Mouse (Mus musculus): ENCODE data around the gene Itga9. TPM values are rescaled to one million over a fixed set of nuclear protein-coding genes. Genes with fewer than 3 reads are reported as not detected.

The Itga9 gene
- total RNA-seq, 2 experiments from 2014 or later = 2.9 to 5.4 TPM

DNA sequence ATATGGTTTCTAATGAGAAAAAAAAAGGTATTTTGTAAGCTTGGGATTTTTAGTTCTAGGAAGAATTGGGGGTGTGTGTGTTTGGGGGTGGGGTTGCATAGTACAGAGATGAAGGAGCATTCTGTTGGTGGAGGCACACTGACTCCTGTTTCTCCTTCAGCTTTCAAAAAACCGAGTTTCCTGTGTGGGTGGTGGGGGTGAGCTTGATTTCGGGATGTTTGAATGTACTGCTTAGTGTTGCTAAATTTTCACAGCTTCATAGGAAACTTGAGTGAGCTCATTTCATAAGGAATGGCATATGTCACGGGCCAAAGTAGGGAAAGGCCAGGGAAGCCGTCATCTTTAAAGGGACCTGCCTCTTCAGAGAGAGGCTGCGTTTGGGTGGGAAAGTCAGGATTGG is 122.5 kb downstream of the Itga9 start:
- DNase-seq = no peak

DNA sequence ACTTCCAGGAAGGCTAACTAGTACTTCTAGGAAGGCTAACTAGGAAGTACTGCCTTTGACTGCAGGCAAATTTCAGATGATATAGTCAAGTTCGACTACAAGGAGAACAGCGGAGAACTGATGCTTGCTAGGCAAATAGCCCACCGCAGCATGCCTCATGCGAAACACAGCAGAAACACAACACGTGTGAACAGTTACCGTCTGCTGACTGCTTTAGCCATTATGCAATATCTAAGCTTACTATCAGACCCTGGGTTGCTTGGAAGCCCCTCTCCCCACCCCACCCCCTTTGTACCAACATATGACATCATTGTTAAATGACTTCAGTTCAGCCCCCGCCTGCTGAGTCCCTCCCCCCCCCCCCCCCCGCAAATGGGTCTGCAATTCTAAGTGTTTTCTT is 123.7 kb downstream of the Itga9 start:
- DNase-seq = no peak

GRCm38 (mm10) chr9:118730871-118731390 is 124.4 kb downstream of the Itga9 start:
- no peak for DNase-seq

- DNase-seq = no peak
These were observed 125.2 kb downstream of the Itga9 start for GRCm38 (mm10) chr9:118731650-118732049.

DNA sequence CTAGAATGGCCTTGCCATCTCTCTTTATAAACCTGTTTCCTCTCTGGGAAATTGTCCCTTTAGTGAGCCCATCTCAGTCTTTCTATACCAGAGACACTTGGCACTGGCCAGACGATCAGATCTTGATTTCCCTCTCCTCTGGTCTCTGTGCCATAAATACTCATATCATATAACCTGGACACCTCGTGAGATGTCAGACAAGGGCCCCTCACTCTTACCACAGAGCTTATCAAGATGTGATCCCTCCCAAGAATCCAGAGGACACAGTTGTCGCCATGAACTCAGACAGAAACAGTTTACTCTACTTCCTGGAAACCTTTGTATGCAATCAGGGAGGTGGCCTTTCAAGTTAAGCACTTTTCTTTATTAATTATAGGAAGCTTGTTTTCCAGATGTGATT is 127.1 kb downstream of the Itga9 start:
- no peak for DNase-seq

DNA sequence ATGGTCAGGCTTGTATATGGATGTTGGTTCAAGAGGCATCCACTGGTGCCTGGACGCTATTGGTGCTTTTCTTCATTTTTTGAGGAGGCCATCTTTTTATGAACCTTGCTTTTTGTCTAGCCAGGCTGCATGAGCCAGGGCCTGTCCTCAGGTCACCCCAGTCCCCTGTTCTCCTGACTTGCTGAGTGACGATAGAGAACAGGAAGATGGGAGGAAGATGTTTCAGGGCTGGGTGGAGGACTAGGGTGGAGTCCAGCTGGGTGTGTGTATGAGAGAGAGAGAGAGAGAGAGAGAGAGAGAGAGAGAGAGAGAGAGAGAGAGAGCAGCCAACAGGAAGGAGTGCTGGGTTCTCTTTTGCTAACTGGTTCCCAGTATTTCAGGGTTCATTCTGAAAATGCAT is 130.6 kb downstream of the Itga9 start:
- no peak for DNase-seq

DNA sequence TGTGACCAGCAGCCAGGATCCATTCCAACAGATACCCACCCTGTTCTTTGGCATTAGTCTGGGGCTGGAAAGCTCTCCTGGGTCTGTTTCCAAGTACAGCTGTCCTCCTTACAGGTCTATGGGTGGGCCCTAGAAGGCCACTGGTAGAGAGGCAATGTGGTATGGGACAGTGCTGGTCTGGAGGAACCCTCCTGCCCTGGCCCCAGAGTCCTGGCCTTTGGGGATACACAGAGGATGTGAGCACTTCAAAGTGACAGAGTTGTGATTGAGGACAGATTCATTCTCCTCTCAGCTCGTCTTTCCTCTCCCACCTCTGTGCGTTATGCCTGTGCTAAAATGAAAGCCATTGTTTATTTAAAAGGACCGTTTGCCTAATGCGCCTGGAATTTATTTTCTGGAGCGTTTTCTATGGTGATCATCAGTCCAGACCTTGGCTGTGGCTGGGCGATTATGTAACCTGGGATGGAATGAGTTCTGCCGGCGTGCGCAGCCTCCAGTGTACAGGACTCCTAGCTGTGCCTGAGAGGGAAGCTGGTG is 131.2 kb downstream of the Itga9 start:
- DNase-seq = peak in 1 of 2 experiments; percentile 6

DNA sequence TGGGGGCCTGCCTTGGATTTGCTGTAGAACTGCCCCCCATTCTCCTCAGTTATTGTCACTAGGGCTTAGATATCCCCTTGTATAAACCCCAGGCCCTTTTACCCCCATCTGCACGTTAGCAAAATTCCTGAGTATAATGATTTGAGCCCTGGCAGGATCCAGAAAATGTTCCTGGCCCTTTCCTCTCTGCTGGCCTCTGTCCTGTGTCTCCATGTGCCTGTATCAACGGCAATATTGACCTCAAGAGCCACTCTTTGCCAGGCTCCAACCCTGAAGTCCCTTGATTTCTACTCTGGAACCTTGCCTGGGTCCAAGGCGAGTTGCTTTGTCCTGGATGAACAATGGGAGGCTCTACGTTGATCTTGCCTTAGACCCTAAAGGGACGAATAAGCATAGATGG is 131.8 kb downstream of the Itga9 start:
- DNase-seq = no peak

DNA sequence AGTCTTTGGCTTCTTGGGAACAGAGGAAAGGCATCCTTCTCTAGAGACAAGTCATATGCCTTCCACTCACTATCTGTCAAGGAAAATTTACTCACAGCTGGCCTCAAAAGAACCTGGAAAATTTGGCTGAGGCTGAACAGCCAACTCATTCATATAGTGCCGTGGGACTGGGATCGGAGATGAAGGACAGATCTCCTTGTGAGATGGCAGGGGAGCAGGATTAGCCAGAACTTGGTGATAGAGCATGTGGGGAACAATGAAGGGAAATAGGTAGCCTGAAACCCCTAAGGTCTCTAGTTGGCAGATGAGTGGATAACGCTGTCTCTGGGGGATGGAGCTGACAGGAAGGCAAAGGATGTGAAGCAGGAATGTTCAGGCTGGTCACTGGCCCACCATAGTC is 132.6 kb downstream of the Itga9 start:
- DNase-seq = no peak

GRCm38 (mm10) chr9:118739659-118740058 is 133.2 kb downstream of the Itga9 start:
- DNase-seq = no peak

- no peak for DNase-seq
These were observed 134.8 kb downstream of the Itga9 start for GRCm38 (mm10) chr9:118741268-118741667.

DNA sequence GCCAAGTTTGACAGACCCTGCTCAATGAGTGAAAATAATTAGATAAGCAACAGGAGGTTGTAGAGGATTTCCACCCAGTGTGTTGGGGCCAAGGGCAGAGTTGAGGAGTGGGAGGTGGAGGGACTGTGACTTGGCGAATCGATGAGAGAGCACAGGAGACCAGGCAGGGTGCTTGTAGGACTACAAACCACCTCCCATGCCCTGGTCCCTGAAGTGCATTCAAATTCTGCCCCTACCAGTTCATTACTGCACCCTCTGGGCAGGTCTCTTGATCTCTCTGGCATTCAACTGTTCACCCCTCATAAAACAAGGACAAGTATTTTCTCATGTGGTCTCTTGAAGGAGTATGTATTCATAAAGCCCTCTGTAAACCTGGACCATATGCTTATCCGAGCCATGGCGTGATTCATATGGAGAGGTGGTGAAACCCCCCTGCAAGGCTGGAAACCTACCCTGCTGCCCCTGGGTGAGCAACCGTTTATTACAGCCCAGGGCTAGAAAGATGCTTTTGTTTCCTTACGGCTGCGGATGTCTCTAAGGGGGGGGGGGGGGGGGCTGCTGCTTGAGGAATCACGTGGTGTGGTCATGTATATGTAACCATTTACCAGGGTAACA is 143.0 kb downstream of the Itga9 start:
- DNase-seq = no peak

DNA sequence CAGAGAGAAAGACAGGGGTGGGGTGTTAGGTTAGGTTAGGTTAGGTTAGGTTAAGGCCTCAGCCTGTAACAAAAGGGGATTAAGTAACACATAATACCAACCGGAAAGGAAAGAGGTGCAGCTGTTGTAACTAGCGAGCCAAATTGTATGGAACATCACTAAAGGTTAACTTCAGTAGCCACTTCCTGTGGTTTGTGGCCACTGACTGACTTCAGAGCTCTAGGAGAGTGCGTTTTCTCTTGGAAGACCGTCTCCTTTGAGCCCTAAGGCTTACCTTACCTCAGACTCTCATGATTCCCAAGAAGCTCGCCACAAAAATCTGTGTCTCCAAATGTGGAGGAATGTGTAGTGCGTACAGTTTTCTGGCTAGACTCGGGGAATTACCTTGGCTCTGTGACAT is 144.3 kb downstream of the Itga9 start:
- DNase-seq = no peak

DNA sequence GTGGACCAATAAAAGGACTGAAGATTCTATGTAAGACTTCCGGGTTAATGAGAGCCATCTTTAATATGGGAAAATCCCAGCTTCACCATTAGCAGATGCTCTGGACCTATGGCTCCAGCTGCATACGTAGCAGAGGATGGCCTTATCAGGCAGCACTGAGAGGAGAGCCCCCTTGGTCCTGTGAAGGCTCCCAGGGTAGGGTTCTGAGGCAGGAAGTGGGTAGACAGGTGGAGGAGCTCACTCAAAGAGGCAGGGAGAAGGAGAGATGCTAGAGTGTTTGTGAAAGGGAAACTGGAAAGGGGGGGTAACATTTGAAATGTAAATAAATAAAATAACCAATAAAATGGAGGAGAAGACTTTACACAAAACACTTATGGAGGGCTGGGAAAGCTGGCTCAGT is 145.9 kb downstream of the Itga9 start:
- no peak for DNase-seq

- no peak for DNase-seq
These were observed 153.0 kb downstream of the Itga9 start for GRCm38 (mm10) chr9:118759462-118759861.

GRCm38 (mm10) chr9:118761953-118762590 is 155.6 kb downstream of the Itga9 start:
- no peak for DNase-seq

DNA sequence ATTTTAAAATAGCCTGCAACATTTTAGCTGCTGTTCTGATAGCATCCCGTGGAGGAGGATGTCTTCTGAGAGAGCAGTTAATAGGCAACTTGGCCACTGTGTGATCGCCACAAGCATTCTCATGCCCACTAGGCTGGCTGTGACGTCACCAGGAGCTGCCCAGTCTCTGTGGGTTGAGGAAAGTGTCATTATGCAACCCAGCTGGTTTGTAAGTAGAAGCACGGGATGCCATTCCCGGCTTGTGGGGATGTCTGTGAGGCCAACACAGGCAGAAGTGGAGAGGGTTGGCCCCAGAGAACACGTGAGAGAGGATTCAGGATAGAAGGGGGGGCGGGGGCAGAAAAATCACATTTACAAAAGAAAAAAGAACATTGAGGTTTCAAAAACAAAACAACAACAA is 156.3 kb downstream of the Itga9 start:
- DNase-seq = peak; percentile 32 to 38

DNA sequence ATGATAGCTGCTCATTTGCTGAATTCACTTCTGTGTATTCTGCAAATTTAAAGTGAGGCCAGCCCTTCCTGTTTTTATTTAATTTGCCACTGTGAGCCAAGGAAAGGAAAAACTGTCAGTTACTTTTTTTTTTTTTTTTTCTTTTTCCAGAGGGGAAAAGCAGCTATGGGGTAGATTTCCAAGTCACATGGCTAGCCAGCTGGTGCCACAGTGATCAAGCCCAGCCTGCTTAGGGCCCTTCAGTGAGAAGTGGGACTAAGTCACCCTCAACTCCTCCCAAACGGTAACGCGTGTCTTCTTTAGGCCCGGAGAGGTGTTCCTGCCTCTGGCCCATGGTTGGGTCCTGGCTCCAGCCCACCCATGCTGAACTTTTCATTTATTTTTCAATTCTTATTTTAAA is 156.7 kb downstream of the Itga9 start:
- no peak for DNase-seq

DNA sequence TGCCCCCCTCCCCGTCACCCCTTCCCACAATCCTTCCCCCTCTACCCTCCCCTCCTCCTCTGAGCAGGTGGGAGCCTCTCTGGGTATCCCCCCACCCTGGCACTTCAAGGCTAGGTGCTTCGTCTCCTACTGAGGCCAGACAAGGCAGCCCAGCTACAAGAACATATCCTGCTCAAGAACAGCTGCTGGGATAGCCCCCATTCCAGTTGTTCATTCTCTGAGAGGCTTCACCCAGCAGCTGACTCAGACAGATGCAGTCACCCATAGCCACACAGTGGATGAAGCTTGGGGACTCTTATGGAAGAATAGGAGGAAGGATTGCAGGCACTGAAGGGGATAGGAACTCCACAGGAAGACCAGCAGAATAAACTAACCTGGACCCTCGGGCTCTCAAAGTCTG is 157.2 kb downstream of the Itga9 start:
- DNase-seq = no peak

GRCm38 (mm10) chr9:118765059-118765458 is 158.6 kb downstream of the Itga9 start:
- DNase-seq = no peak

- DNase-seq = no peak
These were observed 160.5 kb downstream of the Itga9 start for GRCm38 (mm10) chr9:118767008-118767407.

DNA sequence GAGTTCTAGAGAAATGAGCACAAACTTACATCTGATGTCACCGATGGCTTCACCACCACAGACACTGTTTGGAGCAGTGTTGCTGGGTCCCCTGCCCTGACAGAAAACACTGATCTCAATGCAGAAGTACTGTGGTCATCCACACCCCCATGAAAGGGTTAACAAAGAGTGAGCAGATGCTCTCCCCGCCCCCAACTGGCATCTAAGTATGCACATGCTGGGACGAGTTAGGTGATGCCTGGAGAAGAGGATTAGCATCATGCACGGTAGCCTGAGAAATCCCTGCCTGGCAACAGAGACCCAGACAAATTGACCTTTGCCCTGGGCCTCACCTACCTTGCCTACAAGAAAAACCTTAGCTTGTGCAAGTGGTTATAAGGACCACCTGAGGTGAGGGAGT is 162.1 kb downstream of the Itga9 start:
- no peak for DNase-seq

- no peak for DNase-seq
These were observed 163.9 kb downstream of the Itga9 start for GRCm38 (mm10) chr9:118770366-118770765.

DNA sequence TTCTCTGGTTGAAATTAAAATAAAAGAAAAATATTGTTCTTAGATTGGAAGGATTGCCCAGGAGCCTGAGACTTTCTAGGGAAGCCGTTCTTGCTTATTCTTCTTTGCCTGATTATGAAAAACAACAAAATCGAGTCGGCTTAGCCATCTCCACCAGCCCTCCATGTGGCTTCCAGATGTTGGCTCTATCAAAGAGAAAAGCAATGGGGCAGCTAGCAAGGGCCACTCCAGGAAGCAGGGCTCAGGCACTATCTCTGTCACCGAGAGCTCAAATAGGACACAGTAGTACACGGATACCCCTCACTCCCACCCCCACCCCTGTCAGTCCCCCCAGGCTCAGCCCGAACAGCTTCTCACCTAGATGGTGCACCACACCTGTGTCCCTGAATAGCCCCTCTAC is 168.2 kb downstream of the Itga9 start:
- no peak for DNase-seq

Measured in layer of hippocampus, postnatal 36 days (tissue).